Mouse (Mus musculus) midbrain, embryonic 16.5 days (tissue): ENCODE results near the gene St7. TPM values are rescaled to one million over a fixed set of nuclear protein-coding genes. Genes with fewer than 3 reads are reported as not detected.

Source experiments
- ATAC-seq: fragments of 200-750 bp; cut with Nextera tagmentation; 2 replicates; pipeline ENCODE4 v1.8.0; 2017; ENCODE audit warnings: moderate TSS enrichment
- H3K27ac ChIP-seq: fragments of 300-500 bp; sonication (generic); 2 replicates; pipeline ENCODE4 v1.5.1; 2014; ENCODE audit warnings: mild to moderate bottlenecking, low read length, mixed read lengths
- H3K27me3 ChIP-seq: fragments of 300-500 bp; sonication (generic); 2 replicates; pipeline ENCODE4 v1.6.1; 2014; ENCODE audit warnings: low read depth, low read length, mixed read lengths; ENCODE audit not compliant: control insufficient read depth, insufficient read depth
- H3K36me3 ChIP-seq: fragments of 300-500 bp; sonication (generic); 2 replicates; pipeline ENCODE4 v1.6.1; 2014; ENCODE audit warnings: mild to moderate bottlenecking, low read length, moderate library complexity, mixed read lengths; ENCODE audit not compliant: control insufficient read depth, insufficient read depth
- H3K4me1 ChIP-seq: fragments of 300-500 bp; sonication (generic); 2 replicates; pipeline ENCODE4 v1.6.1; 2014; ENCODE audit warnings: mild to moderate bottlenecking, low read length, mixed read lengths; ENCODE audit not compliant: control insufficient read depth, insufficient read depth
- H3K4me2 ChIP-seq: fragments of 300-500 bp; sonication (generic); 2 replicates; pipeline ENCODE4 v1.6.1; 2014; ENCODE audit warnings: mild to moderate bottlenecking, low read length, mixed read lengths
- H3K4me3 ChIP-seq: fragments of 300-500 bp; sonication (generic); 2 replicates; pipeline ENCODE4 v1.5.1; 2014; ENCODE audit warnings: low read depth, mild to moderate bottlenecking, low read length, moderate library complexity, mixed read lengths
- H3K9ac ChIP-seq: fragments of 300-500 bp; sonication (generic); 2 replicates; pipeline ENCODE4 v1.6.1; 2014; ENCODE audit warnings: low read depth, low read length, mixed read lengths
- H3K9me3 ChIP-seq: fragments of 300-500 bp; sonication (generic); replicated peaks from 2 replicates; pipeline ENCODE4 v1.6.1; 2014; ENCODE audit warnings: mild to moderate bottlenecking, low read length, mixed read lengths; ENCODE audit not compliant: control insufficient read depth, poor library complexity, severe bottlenecking
- WGBS: fragments of 180-500 bp; shearing (Covaris S2); extraction: QIAGEN DNeasy Blood & Tissue Kit; methylation state at CpG from one replicate; pipeline ENCODE4 v1.1.7; 2014; 5-methylcytosine and 5-hydroxymethylcytosine counted together
- polyA plus RNA-seq: library from polyadenylated mRNA; unstranded; fragments of >200 nt; fragmentation: Nextera tagmentation; extraction: Ambion mirVana; gene quantifications from 2 replicates; pipeline ENCODE4 v1.2.1, GENCODE M21; 2015

Gene St7
- polyA plus RNA-seq, 1 experiment from 2014 or later = 51.5 TPM

GRCm38 (mm10) chr6:17941916-17942315, 249.2 kb downstream of the St7 start:
- Histone ChIP-seq H3K4me1 (no peaks in the 10 kb centered on the region), H3K27me3 (no peaks in the 10 kb centered on the region), H3K36me3 (0 out of 2 replicates have a peak, but pooled peaks cover 11% of the 10 kb centered on the region), H3K9me3 (no peaks in the 10 kb centered on the region), H3K9ac (no peak overlapping the region), H3K4me2 (no peak overlapping the region), H3K4me3 (no peak overlapping the region), H3K27ac (no peak overlapping the region)
- no peak for ATAC-seq
- 12% methylated on average over 2 of the region's 2 CpGs for WGBS

- Histone ChIP-seq H3K36me3 (0 out of 2 replicates have a peak, but pooled peaks cover 11% of the 10 kb centered on the region), H3K4me2 (no peak overlapping the region), H3K4me3 (no peak overlapping the region), H3K27me3 (no peaks in the 10 kb centered on the region), H3K27ac (no peak overlapping the region), H3K9me3 (no peaks in the 10 kb centered on the region), H3K4me1 (no peaks in the 10 kb centered on the region), H3K9ac (no peak overlapping the region)
- WGBS = 69% methylated on average over 7 of the region's 7 CpGs
- no peak for ATAC-seq
Measured at GRCm38 (mm10) chr6:17942344-17942743, 249.6 kb downstream of the St7 start.

GRCm38 (mm10) chr6:17943877-17944617, 251.3 kb downstream of the St7 start:
- H3K27ac ChIP-seq = no peak overlapping the region
- WGBS = 81% methylated on average over 9 of the region's 9 CpGs
- no peaks in the 10 kb centered on the region for H3K27me3 ChIP-seq
- H3K36me3 ChIP-seq = 0 out of 2 replicates have a peak, but pooled peaks cover 11% of the 10 kb centered on the region
- no peaks in the 10 kb centered on the region for H3K4me1 ChIP-seq
- H3K4me2 ChIP-seq = no peak overlapping the region
- H3K9me3 ChIP-seq = no peaks in the 10 kb centered on the region
- no peak overlapping the region for H3K9ac ChIP-seq
- ATAC-seq = no peak
- H3K4me3 ChIP-seq = no peak overlapping the region

GRCm38 (mm10) chr6:17946456-17946855, 253.7 kb downstream of the St7 start:
- Histone ChIP-seq H3K4me1 (no peaks in the 10 kb centered on the region), H3K27me3 (no peaks in the 10 kb centered on the region), H3K9ac (no peak overlapping the region), H3K9me3 (no peaks in the 10 kb centered on the region), H3K4me3 (no peak overlapping the region), H3K4me2 (no peak overlapping the region), H3K27ac (no peak overlapping the region), H3K36me3 (0 out of 2 replicates have a peak, but pooled peaks cover 5% of the 10 kb centered on the region)
- WGBS = 89% methylated on average over 5 of the region's 5 CpGs
- ATAC-seq = no peak

- Histone ChIP-seq H3K36me3 (0 out of 2 replicates have a peak, but pooled peaks cover 5% of the 10 kb centered on the region), H3K4me3 (no peak overlapping the region), H3K27ac (no peak overlapping the region), H3K9me3 (no peaks in the 10 kb centered on the region), H3K27me3 (no peaks in the 10 kb centered on the region), H3K4me2 (no peak overlapping the region), H3K4me1 (no peaks in the 10 kb centered on the region), H3K9ac (no peak overlapping the region)
- WGBS = 79% methylated on average over 11 of the region's 11 CpGs
- no peak for ATAC-seq
Measured at GRCm38 (mm10) chr6:17947130-17947831, 254.5 kb downstream of the St7 start.

GRCm38 (mm10) chr6:17949103-17949502, 256.4 kb downstream of the St7 start:
- H3K27ac ChIP-seq = no peak overlapping the region
- H3K9me3 ChIP-seq = no peaks in the 10 kb centered on the region
- no peaks in the 10 kb centered on the region for H3K27me3 ChIP-seq
- H3K4me1 ChIP-seq = no peaks in the 10 kb centered on the region
- ATAC-seq = no peak
- 87% methylated on average over 5 of the region's 5 CpGs for WGBS
- no peak overlapping the region for H3K9ac ChIP-seq
- no peak overlapping the region for H3K4me2 ChIP-seq
- H3K36me3 ChIP-seq = no peaks in the 10 kb centered on the region
- no peak overlapping the region for H3K4me3 ChIP-seq

GRCm38 (mm10) chr6:17951779-17952178, 259.0 kb downstream of the St7 start:
- Histone ChIP-seq H3K9ac (no peak overlapping the region), H3K27ac (no peak overlapping the region), H3K4me3 (no peak overlapping the region), H3K4me2 (no peak overlapping the region), H3K4me1 (no peaks in the 10 kb centered on the region), H3K9me3 (no peaks in the 10 kb centered on the region), H3K36me3 (no peaks in the 10 kb centered on the region), H3K27me3 (no peaks in the 10 kb centered on the region)
- no peak for ATAC-seq
- 89% methylated on average over 8 of the region's 8 CpGs for WGBS

GRCm38 (mm10) chr6:17963455-17963854, 270.7 kb downstream of the St7 start:
- ATAC-seq = no peak
- Histone ChIP-seq H3K4me1 (peaks cover 2% of the 10 kb centered on the region; the same call in 1 of the 2 replicates), H3K36me3 (no peaks in the 10 kb centered on the region), H3K27me3 (no peaks in the 10 kb centered on the region), H3K4me3 (no peak overlapping the region), H3K9ac (no peak overlapping the region), H3K9me3 (no peaks in the 10 kb centered on the region), H3K27ac (no peak overlapping the region), H3K4me2 (no peak overlapping the region)
- WGBS = 85% methylated on average over 3 of the region's 3 CpGs
